Mouse (Mus musculus) macrophage (primary cell): ENCODE data around the gene Srsf7. TPM values are rescaled to one million over a fixed set of nuclear protein-coding genes. Genes with fewer than 3 reads are reported as not detected.
"Not testable (repeated sequence)": the region's sequence is repeated elsewhere in the genome, so short reads cannot be mapped to it uniquely, and the experiment has no call there.

ENCODE experiments used
- H3K27ac ChIP-seq: fragments of 350-480 bp; formaldehyde crosslinking; 2 replicates; pipeline ENCODE4 v1.9.0; 2021
- H3K36me3 ChIP-seq: fragments of 350-480 bp; formaldehyde crosslinking; 2 replicates; pipeline ENCODE4 v1.9.0; 2021; ENCODE audit errors: inconsistent target
- H3K4me3 ChIP-seq: fragments of 350-480 bp; formaldehyde crosslinking; 2 replicates; pipeline ENCODE4 v1.9.0; 2021; ENCODE audit errors: inconsistent target
- H3K79me2 ChIP-seq: fragments of 350-480 bp; formaldehyde crosslinking; 2 replicates; pipeline ENCODE4 v1.9.0; 2021; ENCODE audit errors: inconsistent target
- WGBS: methylation state at CpG from one replicate; pipeline ENCODE4 v1.1.7; 2026; ENCODE audit warnings: inconsistent platforms; ENCODE audit not compliant: missing documents; 5-methylcytosine and 5-hydroxymethylcytosine counted together
- polyA plus RNA-seq: library from polyadenylated mRNA; stranded (reverse); fragments of 250-400 nt; gene quantifications from 3 replicates; pipeline ENCODE4 v1.2.4, GENCODE M21; 2018; ENCODE audit warnings: inconsistent platforms

Gene Srsf7
- polyA plus RNA-seq, 1 experiment from 2014 or later: 52.8 TPM

GRCm38 (mm10) chr17:80224326-80225116 lies 17.4 kb upstream of the Srsf7 start, which contains the start of gene Gemin6:
Gene Gemin6, plus strand, starts transcription at chr17:80224441.
- H3K27ac ChIP-seq: peak within 1 kb of the TSS; percentile 58
- peak within 1 kb of the TSS; percentile 67 for H3K4me3 ChIP-seq
- H3K79me2 ChIP-seq: no peaks in the 10 kb centered on the region
- no peaks in the 10 kb centered on the region for H3K36me3 ChIP-seq
- WGBS: under 1% methylated on average over 32 of the region's 33 CpGs

GRCm38 (mm10) chr17:80223829-80224228 lies 16.7 kb upstream of the Srsf7 start:
- WGBS: 2% methylated on average over 8 of the region's 9 CpGs
- H3K27ac ChIP-seq: peak overlapping the region; percentile 58

GRCm38 (mm10) chr17:80221890-80222628 lies 15.0 kb upstream of the Srsf7 start:
- WGBS: 63% methylated on average over 3 of the region's 3 CpGs
- no peaks in the 10 kb centered on the region for H3K36me3 ChIP-seq

More at GRCm38 (mm10) chr17:80223829-80224228, 16.7 kb upstream of the Srsf7 start:
- Histone ChIP-seq H3K79me2 (no peaks in the 10 kb centered on the region), H3K36me3 (no peaks in the 10 kb centered on the region), H3K4me3 (peak overlapping the region; percentile 67)

GRCm38 (mm10) chr17:80221202-80221601 lies 14.1 kb upstream of the Srsf7 start:
- H3K4me3 ChIP-seq: no peak overlapping the region
- 93% methylated on average over 9 of the region's 9 CpGs for WGBS
- H3K79me2 ChIP-seq: no peaks in the 10 kb centered on the region
- H3K36me3 ChIP-seq: no peaks in the 10 kb centered on the region
- no peak overlapping the region for H3K27ac ChIP-seq

More at GRCm38 (mm10) chr17:80221890-80222628, 15.0 kb upstream of the Srsf7 start:
- H3K79me2 ChIP-seq: no peaks in the 10 kb centered on the region
- H3K27ac ChIP-seq: no peak overlapping the region
- H3K4me3 ChIP-seq: no peak overlapping the region

- Histone ChIP-seq H3K36me3 (no peaks in the 10 kb centered on the region), H3K79me2 (no peaks in the 10 kb centered on the region), H3K27ac (no peak overlapping the region), H3K4me3 (no peak overlapping the region)
- WGBS: 91% methylated on average over 2 of the region's 2 CpGs
Observed at GRCm38 (mm10) chr17:80220131-80220530, 13.0 kb upstream of the Srsf7 start.

GRCm38 (mm10) chr17:80213998-80214397 lies 6.9 kb upstream of the Srsf7 start:
- H3K4me3 ChIP-seq, H3K79me2 ChIP-seq, H3K36me3 ChIP-seq, H3K27ac ChIP-seq: not testable (repeated sequence)
- WGBS: 96% methylated on average over 4 of the region's 4 CpGs

- peaks cover 35% of the 10 kb centered on the region for H3K36me3 ChIP-seq
- peaks cover 49% of the 10 kb centered on the region for H3K79me2 ChIP-seq
- peak overlapping the region; percentile 59 for H3K27ac ChIP-seq
- H3K4me3 ChIP-seq: peak overlapping the region; percentile 77
- under 1% methylated on average over 33 of the region's 36 CpGs for WGBS
Observed at GRCm38 (mm10) chr17:80206301-80206670, 821 bp downstream of the Srsf7 start.

GRCm38 (mm10) chr17:80205657-80206056 lies 1.4 kb downstream of the Srsf7 start:
- no peak overlapping the region for H3K27ac ChIP-seq
- peak overlapping the region; percentile 77 for H3K4me3 ChIP-seq
- H3K36me3 ChIP-seq: peaks cover 41% of the 10 kb centered on the region
- H3K79me2 ChIP-seq: peaks cover 56% of the 10 kb centered on the region
- 11% methylated on average over 5 of the region's 5 CpGs for WGBS

GRCm38 (mm10) chr17:80199160-80199778 lies 7.8 kb downstream of the Srsf7 start:
- peaks cover 45% of the 10 kb centered on the region for H3K36me3 ChIP-seq
- 91% methylated on average over 3 of the region's 3 CpGs for WGBS
- no peak overlapping the region for H3K27ac ChIP-seq
- peaks cover 43% of the 10 kb centered on the region for H3K79me2 ChIP-seq
- H3K4me3 ChIP-seq: no peak overlapping the region

- Histone ChIP-seq H3K4me3 (no peak overlapping the region), H3K79me2 (no peaks in the 10 kb centered on the region)
- 75% methylated on average over 5 of the region's 5 CpGs for WGBS
Observed at GRCm38 (mm10) chr17:80193075-80193474, 14.0 kb downstream of the Srsf7 start.

GRCm38 (mm10) chr17:80183615-80184014 lies 23.5 kb downstream of the Srsf7 start:
- H3K4me3 ChIP-seq: no peak overlapping the region
- no peak overlapping the region for H3K27ac ChIP-seq
- WGBS: 69% methylated on average over 10 of the region's 10 CpGs
- no peaks in the 10 kb centered on the region for H3K36me3 ChIP-seq
- no peaks in the 10 kb centered on the region for H3K79me2 ChIP-seq

More at GRCm38 (mm10) chr17:80193075-80193474, 14.0 kb downstream of the Srsf7 start:
- Histone ChIP-seq H3K36me3 (no peaks in the 10 kb centered on the region), H3K27ac (no peak overlapping the region)

GRCm38 (mm10) chr17:80180468-80180867 lies 26.6 kb downstream of the Srsf7 start:
- Histone ChIP-seq H3K4me3 (no peak overlapping the region), H3K27ac (no peak overlapping the region), H3K79me2 (no peaks in the 10 kb centered on the region), H3K36me3 (no peaks in the 10 kb centered on the region)

GRCm38 (mm10) chr17:80179959-80180358 lies 27.1 kb downstream of the Srsf7 start:
- H3K27ac ChIP-seq: no peak overlapping the region
- 0% methylated on average over 6 of the region's 6 CpGs for WGBS
- H3K36me3 ChIP-seq: no peaks in the 10 kb centered on the region
- H3K4me3 ChIP-seq: no peak overlapping the region
- H3K79me2 ChIP-seq: no peaks in the 10 kb centered on the region

GRCm38 (mm10) chr17:80178846-80179245 lies 28.3 kb downstream of the Srsf7 start:
- H3K79me2 ChIP-seq, H3K36me3 ChIP-seq, H3K4me3 ChIP-seq, H3K27ac ChIP-seq: not testable (repeated sequence)
- 100% methylated on average over 2 of the region's 3 CpGs for WGBS

- Histone ChIP-seq H3K27ac (no peak overlapping the region), H3K36me3 (no peaks in the 10 kb centered on the region), H3K4me3 (no peak overlapping the region), H3K79me2 (no peaks in the 10 kb centered on the region)
- WGBS: 70% methylated on average over 3 of the region's 3 CpGs
Observed at GRCm38 (mm10) chr17:80175966-80176365, 31.1 kb downstream of the Srsf7 start.
